26 mouse cellular contexts compared by ENCODE assay signal in the genomic region with DNA sequence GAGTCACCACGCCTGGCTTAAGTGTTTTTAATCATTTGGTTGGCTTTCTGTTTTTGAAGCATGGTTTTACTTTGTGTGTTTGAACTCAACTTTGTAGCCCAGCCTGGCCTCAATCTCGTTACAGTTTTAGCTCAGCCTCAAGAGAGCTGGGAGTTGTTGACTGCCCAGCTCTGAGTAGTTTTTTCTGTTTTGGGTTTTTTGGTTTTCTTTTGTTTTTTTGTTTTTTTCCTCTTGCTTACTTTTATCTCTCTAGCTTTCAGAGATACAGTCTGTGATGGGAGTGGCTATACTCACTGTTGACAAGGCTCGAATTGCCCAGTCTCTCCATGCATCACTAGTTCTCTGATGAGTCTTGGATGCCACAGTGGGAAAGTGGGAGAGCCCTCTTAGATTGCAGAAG. TPM values are rescaled to one million over a fixed set of nuclear protein-coding genes. Genes with fewer than 3 reads are reported as not detected.
"Had no signal": no experiment of that assay in that cellular context is flagged by ENCODE, and none has a peak within 500 bp of the region (broad histone marks: within the 10 kb centered on the region; RNA-seq: fewer than 3 reads in every experiment).

No protein-coding gene starts in this region.

- H3K9ac ChIP-seq: heart, embryonic 13.5 days; heart, embryonic 15.5 days; hindbrain, embryonic 13.5 days; hindbrain, embryonic 15.5 days; limb, embryonic 12.5 days; liver, embryonic 13.5 days; liver, embryonic 15.5 days had no signal

- H3K36me3 ChIP-seq: heart, embryonic 15.5 days; hindbrain, embryonic 13.5 days; hindbrain, embryonic 15.5 days; liver, embryonic 13.5 days had no signal

- H3K4me3 ChIP-seq: gastrocnemius, adult 2 months; heart, adult 2 months; heart, embryonic 13.5 days; heart, embryonic 15.5 days; hindbrain, embryonic 13.5 days; hindbrain, embryonic 15.5 days; limb, embryonic 10.5 days; limb, embryonic 12.5 days; liver, embryonic 13.5 days; liver, embryonic 15.5 days had no signal

- DNase-seq: gastrocnemius, adult 2 months; gastrocnemius, postnatal 14 days; gastrocnemius, postnatal 36 days; heart, adult 11 months; heart, adult 2 months; heart, postnatal 14 days; heart, postnatal 36 days; kidney, adult 11 months; kidney, adult 2 months; kidney, adult 9 months; kidney, postnatal 25 days; layer of hippocampus, adult 9-11 months; layer of hippocampus, postnatal 36 days; liver, embryonic 13.5 days had no signal

- H3K9me3 ChIP-seq: heart, embryonic 13.5 days; heart, embryonic 15.5 days; hindbrain, embryonic 13.5 days; hindbrain, embryonic 15.5 days; limb, embryonic 10.5 days; limb, embryonic 12.5 days; liver, embryonic 13.5 days; liver, embryonic 15.5 days had no signal

- H3K27ac ChIP-seq: gastrocnemius, adult 2 months; heart, adult 2 months; heart, embryonic 13.5 days; heart, embryonic 15.5 days; hindbrain, embryonic 13.5 days; hindbrain, embryonic 15.5 days; hindbrain, postnatal 0 days; limb, embryonic 10.5 days; limb, embryonic 12.5 days; liver, embryonic 13.5 days; liver, embryonic 15.5 days had no signal

- H3K4me1 ChIP-seq: hindbrain, embryonic 13.5 days; hindbrain, embryonic 15.5 days; limb, embryonic 10.5 days; limb, embryonic 12.5 days had no signal

- ATAC-seq: hindbrain, postnatal 0 days; intestine, embryonic 16.5 days had no signal

- H3K27me3 ChIP-seq: heart, embryonic 13.5 days; heart, embryonic 15.5 days; hindbrain, embryonic 13.5 days; hindbrain, embryonic 15.5 days; limb, embryonic 12.5 days; liver, embryonic 13.5 days; liver, embryonic 15.5 days had no signal

- H3K4me2 ChIP-seq: heart, embryonic 11.5 days; heart, embryonic 13.5 days; heart, embryonic 15.5 days; hindbrain, embryonic 13.5 days; hindbrain, embryonic 15.5 days; limb, embryonic 12.5 days; liver, embryonic 13.5 days; liver, embryonic 15.5 days had no signal

RNA-seq across cellular contexts. Expression of a gene that starts 7.8 kb away (rescaled TPM):
- total RNA-seq: gastrocnemius, adult 2 months; gastrocnemius, postnatal 14 days; gastrocnemius, postnatal 36 days; hematopoietic stem cell, adult 5-6 weeks had no signal
- polyA plus RNA-seq: heart, postnatal 0 days had no signal
